Mouse (Mus musculus) hindlimb bud, embryonic 11.5 days (tissue): ENCODE data around the gene Dscam.

ENCODE experiments used
- DNase-seq: peaks from one replicate; pipeline ENCODE4 v3.0.0-alpha.2; 2012; ENCODE audit warnings: low read depth, low spot score; ENCODE audit errors: extremely low spot score

The Dscam gene

DNA sequence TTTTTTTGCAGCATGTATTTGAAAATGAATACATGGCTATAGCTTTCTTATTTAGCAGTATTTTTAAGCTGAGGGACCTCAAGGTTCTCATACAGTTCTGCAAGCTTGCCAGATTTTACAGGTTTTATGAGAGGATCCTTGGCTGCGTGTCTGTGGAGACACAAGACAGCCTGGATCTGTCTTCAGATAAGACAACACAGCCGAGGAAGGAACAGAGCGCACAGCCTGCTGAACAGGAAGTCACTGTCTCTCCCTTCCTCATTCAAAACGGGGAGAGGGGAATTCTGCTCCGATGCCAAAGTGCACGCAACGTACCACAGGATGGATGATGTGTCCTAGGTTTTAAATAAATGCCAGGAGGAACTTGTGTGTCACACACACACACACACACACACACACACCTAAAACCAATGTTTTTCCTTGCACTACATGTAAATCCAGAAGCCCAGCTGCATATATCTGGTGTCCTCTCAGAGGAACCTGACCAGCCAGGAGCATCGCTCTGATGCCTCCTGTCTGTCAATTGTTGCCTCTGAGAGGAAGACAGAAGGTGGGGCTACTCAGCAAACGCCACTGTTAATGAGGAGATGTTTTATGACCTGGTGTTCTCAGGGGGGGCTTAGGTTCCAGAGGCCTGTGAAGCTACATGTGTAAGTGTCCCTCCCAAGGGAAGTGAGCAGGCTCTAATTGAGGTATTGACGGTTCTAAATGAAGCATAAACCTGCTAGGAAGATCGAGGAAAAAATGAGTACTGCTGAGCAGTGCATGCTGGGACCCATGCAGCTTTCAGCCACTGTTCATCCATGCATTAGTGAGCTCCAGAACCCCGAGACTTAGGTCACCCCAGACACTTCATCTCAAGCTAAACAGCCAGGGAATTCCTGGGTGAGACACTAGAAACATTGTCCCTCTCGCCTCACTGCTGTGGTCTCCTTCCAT is 442.4 kb downstream of the Dscam start:
- DNase-seq, result no peak

DNA sequence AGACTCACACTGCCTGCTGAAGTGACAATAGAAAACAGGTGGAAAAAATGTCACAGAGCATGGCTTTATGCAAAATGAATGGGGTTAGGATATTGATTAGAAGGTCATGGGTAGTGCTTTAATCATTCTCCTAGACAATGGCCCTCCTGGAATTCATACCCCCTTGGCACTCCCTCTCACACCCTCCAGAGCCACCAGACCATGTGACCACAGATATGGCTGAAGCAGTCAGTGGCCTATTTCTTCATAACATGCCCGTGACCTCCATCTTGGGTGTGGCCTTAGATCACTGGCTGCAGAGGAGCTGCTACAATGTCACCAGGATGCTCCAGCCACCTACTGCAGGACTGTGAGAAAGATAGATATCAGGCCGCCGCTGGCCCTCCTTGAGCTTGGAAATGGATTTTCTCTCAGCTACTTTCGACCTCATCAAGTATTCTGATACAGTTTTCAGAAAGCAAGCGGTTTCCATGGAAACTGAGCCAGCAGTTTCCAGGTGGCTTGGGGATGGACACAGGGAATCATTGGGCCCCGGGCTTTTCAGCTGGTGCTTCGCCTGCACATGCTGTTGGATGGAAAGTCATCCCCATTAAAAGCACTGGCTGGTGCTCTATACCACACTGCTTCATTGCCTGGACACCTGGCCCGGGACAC is 445.4 kb downstream of the Dscam start:
- no peak for DNase-seq

DNA sequence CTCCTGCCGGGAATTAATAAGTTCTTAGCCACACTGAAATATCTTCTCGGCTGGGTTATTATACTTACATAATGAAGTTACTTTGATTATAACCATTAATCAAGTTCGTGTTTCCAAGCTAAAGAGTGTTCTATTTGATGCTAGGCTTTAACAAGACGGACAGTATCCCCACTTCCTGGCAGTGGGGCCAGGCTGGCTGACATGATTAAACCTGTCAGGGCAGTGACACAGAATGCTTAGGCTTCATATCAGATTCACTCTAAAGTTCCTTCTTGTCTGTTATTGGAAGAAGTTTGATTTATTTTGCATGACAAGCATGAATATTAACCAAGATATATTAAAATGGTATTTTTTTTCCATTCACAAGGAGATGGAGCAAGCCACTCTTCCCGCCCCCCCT is 446.0 kb downstream of the Dscam start:
- no peak for DNase-seq

DNA sequence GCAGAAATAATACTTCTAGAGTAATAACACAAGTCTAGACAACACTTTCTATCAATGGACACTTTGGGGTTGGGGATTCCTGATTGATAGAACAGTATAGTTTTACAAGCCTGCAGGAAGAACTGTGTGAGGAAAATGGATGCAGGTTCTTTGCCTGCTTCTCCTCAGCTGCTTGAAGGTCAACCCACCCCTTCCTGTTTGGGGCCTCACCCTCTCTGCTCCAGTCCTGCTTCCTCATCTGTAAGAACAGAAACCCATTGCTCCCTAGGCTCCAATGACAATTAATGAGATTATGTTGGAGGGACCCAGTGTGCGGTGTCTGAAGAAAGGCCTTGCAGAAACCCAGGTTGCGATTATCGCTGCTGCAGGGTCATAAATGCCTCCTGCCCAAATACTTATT is 446.4 kb downstream of the Dscam start:
- no peak for DNase-seq

DNA sequence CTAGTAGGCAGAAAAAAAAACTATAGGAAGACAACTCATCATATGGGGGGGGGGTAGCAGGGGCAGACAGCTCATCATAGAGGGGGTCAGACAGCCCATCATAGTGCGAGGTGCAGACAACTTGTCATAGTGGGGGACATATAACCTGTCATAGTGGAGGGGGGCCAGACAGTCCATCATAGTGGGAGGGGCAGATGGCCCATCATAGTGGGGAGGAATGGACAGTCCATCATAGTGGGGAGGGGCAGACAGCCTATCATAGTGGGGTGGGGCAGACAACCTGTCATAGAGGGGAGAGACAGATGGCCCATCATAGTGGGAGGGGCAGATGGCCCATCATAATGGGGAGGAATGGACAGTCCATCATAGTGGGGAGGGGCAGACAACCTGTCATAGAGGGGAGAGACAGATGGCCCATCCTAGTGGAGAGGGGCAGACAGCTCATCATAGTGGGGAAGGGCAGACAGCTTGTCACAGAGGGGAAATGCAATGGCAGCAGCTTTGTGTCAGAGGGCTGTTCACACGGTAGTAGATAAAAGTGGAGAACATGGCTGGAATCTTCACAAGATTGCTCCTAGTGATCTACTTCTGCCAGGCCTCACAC is 447.4 kb downstream of the Dscam start:
- DNase-seq, result no peak

DNA sequence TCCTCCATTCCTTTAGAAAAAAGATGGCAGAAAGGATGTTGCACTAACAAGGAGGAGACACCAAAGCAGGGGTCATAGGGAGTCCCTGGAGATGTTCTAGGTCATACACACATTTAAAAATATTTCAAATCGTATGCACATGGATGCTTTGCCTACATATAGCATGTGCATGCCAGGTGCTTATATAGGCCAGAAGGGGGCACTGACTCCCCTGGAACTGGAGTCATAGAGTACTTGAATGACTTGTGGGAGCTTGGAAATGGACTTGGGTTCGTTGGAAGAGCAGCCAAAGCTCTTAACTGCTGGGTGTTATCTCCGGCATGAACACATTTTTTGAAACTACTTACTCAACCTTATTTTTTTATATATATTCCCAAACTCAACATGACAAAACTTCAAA is 448.4 kb downstream of the Dscam start:
- no peak for DNase-seq

DNA sequence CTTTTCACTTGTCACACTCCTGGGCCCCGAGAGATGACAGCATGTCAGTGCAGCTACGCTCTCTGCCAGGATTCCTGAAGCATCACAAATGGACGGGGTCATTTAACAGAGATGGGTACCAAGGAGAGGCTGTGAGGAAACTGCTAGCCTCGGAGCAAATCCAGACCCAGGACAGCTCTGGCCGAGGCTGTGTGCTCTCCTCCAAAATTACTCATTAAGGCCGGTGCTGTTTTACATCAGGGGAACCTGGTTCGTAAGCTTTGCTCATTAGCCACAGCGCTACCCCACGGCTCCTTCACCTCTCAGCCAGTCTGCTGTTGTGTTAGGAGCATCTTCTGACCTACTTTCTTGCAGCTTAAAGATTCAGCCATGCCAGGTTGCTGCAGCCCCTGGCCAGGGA is 449.3 kb downstream of the Dscam start:
- no peak for DNase-seq

DNA sequence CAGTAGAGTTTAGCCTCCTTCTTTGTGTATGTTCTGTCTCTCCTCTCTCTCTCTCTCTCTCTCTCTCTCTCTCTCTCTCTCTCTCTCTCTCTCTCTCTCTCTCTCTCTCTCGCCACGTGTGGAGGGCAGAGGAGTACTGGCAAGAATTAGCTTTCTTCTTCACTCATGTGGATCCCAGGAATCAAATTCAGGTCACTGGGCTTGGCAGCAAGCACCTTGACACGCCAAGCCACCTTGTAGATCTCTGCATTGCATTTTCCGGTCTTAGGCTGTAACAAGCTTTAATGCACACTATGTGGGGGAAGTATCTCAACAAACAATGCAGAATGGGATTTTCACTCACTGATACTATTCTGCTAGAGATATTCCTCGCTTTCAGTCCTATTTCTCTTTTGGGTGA is 449.9 kb downstream of the Dscam start:
- no peak for DNase-seq

DNA sequence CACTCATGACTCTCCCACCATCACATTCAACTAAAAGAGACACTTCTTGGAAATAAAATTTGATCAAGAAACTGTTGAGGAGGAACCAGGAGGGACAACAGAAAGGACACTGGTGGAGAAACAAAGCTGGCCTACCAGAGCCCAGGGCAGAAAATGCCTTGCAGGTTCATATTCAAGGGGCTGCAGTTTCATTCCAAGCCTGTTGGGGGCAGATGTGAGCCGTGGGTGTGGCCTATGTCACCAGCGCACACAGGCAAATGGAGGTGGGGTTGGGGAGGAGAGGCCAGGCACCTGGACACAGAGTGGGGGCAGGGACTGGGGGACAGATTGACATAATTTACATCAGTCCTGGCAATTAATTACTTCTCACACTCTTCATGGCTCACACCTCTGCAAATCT is 452.3 kb downstream of the Dscam start:
- no peak for DNase-seq

DNA sequence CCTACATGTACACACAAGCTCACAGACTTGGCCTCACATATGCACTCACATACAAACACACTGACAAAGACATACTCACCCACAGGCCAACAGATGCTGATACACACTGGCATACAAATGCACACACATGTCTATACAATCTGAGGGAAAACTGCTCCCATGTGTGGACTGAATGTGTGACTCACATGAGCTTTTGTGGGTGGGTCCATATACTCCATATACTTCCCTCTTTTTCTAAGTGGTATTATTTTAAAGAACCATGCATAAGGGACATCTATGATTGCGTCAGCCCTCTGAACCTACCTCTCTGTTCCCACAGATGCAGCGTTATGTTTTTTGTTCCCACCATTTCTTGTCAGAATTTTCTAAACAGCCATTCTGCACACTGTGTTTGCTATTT is 453.9 kb downstream of the Dscam start:
- no peak for DNase-seq

DNA sequence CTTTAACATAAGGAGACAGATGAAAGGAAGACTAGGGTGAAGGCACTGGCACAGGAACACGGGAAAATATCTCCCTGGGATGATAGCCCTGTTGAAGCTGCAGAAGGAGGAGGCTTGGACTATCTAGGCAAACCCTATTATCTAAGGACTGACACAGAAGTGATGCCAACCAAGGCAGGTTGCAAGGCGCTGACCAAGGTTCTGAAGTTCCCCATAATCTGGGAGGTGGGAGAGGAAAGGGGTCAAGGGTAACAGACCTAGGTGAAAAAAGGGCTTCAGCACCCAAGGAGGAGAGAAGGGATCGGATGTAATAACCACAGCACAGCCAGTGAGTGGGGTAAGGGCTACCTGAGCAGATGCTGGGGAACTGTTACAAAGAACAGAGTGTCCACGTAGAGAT is 458.6 kb downstream of the Dscam start:
- DNase-seq, result peak; percentile 20

DNA sequence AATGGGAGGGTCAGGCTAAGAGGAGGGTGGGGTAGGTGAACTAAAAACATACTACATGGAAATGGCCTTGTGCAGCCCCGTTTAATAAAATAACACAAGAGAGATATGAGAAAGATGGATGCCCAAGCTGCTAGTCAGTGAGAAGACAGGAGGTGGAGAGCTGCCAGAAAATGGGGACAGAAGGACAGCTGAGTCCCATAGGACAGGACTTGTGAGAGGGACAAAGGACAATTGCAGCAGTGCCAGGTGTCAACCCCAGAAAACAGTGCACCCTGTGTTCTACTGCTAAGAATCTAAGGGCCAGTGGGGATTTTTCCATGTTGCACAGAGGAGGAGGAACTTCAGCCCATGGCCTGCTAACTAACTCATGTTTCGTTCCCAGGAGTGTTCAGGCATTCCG is 470.0 kb downstream of the Dscam start:
- DNase-seq, result no peak

DNA sequence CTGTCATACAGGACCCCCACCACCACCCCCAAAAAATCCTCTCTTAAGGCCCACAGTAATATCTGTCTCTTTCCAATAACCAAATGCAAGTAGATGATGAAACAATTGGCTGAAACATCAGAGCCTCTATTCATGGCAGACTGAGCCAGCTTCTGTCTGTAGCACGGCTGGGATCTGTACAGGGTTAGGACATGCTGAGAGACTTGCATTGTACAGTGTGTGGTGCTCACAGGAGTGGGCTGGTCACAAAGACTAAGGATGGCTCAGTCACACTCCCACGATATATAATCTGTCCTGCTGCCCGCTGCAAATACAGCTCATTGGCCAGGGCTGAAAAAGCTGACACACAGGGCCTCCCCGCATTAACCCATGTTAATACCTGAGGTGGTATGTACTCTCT is 474.7 kb downstream of the Dscam start:
- DNase-seq, result no peak

DNA sequence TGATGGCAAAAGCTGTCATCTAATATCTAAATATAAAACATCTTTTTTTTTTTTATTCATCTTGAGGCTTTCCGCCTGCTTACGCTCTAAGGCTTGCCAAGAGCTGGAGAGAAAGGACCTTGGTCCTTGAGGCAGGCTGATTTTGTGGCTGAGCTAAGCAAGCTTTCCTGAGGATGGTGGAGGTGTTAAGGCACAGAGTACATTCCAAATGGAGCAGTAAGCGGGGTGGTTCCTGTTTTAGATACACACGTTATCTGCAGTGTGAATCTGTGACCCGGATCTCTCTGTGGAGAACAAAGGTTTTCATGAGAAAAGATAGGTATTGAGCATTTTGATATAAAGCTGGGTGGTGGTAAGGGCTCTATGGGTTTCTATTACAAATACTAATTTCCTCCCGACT is 479.0 kb downstream of the Dscam start:
- no peak for DNase-seq

DNA sequence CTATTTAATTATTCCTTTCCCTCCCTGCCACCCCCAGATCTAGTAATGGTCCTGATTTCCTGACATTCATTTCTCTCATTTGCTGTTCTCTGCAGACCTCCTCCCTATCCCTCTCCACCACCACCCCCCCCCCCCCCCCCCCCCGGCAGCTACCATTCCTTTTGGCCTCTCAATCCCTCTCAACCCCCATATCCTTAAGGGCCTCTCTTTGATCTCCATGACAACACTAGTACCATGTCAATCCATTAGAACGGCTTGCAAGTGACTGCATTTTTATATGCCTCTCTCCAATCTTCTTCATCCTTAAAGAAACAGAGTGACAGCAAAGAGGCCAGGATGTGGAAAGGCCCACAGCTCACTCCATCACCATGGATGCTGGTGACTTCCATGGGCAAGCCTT is 480.5 kb downstream of the Dscam start:
- no peak for DNase-seq

DNA sequence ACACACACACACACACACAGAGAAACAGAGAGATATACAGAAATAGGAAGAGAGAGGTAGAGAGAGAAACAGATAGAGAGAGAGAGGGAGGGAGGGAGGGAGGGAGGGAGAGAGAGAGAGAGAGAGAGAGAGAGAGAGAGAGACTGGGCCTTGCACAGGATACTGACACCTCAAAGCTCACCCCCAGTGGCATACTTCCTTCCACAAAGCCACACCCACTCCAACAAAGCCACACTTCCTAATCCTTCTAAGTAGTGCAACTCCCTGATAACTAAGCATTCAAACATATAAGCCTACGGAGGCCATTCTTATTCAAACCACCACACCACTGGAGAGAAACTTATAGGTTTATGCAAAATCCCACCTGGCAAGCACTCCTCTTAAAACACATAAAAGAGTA is 481.1 kb downstream of the Dscam start:
- DNase-seq, result no peak

DNA sequence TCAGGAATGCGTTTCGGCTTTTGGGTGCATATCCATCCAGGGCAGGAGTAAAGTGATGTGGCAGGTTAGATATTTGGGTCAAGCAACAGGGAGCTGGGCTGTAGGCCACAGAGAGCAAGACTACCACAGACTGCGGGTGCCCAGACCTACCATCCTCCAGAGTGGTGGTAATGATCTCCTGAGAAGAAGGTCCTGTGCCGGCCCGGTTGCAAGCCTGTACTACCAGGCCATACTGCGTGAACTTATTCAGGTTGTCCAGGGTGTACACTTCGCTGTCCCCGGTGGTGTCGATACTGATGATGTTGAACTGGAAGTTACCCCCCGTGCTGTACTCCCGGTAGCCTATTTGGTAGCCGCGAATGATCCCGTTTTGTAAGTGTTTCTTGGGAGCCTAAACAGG is 485.5 kb downstream of the Dscam start:
- no peak for DNase-seq

DNA sequence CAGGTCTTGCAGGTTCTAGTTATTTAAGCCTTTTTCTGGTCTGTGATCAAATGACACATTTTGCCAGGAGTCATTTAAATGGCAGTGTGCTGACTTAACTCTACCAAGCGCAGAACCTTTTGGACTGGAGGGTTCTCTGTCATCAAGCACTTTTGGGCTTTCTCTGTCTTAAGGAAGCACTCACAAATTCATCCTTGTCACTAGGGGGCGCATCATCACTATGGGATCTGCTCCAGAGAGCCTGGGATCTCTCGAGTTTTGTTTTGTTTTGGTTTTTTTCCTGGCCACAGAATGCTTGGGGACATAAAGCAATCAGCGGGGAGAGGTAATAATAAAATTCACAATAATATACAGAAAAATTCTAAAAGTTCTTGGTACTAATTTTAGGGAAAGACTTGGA is 486.0 kb downstream of the Dscam start:
- DNase-seq, result peak; percentile 31

DNA sequence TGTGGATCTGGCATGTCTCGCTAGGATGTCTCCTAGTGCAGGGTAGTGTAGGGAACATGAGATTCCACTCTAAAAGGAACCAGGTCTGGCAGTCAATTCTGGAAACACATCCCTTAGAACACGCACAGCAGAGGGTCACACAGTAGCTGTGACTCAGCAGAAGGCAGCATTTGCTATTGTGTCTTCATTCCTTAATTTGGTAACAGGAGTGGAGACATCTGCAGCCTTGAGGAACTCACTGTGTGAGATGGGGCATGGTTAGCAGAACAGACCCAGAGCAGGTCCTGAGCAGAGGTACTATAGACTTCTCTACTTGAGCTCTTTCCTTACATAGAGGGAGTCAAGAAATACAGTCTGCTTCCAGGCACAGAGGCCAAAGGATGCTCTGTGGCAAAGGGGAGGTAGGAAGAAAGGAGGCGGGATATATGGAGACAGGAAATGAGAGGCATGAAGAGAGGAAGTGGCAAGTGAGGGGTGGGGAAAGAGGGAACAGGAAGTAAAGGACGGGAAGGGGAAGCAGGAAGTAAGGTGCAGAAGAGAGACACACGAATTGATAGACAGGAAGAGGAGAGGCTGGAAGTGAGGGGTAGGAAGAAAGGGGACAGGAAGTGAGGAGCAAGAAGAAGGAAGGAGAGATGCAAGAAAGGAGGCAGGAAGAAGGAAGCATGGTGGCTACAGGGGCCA is 488.1 kb downstream of the Dscam start:
- no peak for DNase-seq

DNA sequence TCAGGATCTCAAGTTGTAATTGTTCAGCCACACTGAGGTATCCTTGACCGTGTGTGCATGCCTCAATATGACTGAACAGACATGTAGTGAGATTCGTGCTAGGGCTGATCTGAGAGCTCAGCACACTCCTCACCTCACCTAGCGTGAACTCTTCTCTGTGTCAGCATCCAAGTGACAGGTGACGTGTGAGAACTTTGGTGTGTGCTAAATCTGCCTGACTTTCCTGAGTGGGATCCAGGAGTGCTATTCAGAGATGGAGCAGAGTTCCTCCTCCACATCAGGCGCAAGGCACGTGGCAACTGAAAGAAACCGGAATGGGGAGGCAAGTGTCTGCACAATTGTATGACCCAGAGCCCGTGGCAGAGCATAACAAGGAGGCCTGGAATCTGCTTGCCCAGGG is 490.6 kb downstream of the Dscam start:
- DNase-seq, result no peak

DNA sequence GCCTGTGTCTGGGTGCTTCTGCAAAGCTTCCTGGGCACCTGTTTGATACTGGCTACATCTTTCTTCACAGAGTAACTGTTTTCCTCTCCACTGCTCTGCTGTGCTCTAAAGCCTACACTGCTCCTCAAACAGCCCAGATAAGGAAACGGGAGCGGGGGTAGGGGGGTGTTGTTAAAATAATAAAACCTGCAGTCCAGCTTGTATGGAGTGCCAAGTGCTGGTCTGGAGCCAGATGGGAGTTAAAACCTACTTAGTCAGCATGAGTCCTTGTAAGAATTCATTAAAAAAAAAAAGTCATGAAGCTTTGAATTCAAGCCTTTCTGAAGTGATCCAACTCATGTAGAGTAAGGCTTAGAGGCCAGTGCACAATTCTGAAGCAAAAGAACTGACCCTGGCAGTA is 493.1 kb downstream of the Dscam start:
- DNase-seq, result no peak

DNA sequence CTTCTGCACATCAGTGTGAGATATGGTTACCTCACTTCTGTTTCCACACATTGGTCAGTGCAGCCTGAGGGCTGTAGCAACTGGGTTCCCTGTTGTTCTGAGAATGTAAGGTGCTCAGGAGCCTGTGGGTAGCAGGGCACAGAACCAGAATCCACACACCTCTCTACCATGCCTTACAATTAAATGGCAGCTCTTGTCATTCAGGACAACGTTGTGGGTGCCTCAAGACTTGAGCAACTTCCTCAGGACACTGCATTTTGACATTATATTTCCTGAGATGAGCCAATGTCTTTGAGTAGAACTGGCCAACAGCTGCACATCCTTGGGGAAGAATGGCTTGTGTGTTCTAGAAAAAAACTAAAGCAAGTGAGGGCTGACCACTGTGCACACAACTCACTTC is 493.9 kb downstream of the Dscam start:
- no peak for DNase-seq
